Mouse (Mus musculus) liver, embryonic 13.5 days (tissue): ENCODE data around the gene Cacnb4. TPM values are rescaled to one million over a fixed set of nuclear protein-coding genes. Genes with fewer than 3 reads are reported as not detected.

Experiments
- ATAC-seq: fragments of 200-750 bp; cut with Nextera tagmentation; 2 replicates; pipeline ENCODE4 v1.8.0; 2017; ENCODE audit warnings: low read depth, mild to moderate bottlenecking, moderate number of reproducible peaks, moderate library complexity
- DNase-seq: peaks from one replicate; pipeline ENCODE4 v3.0.0; 2022
- H3K27ac ChIP-seq: fragments of 300-500 bp; sonication (generic); 2 replicates; pipeline ENCODE4 v1.5.1; 2015; ENCODE audit warnings: moderate library complexity, mild to moderate bottlenecking, inconsistent platforms
- H3K27me3 ChIP-seq: fragments of 300-500 bp; sonication (generic); 2 replicates; pipeline ENCODE4 v1.6.1; 2015; ENCODE audit warnings: mild to moderate bottlenecking, inconsistent platforms
- H3K36me3 ChIP-seq: fragments of 300-500 bp; sonication (generic); 2 replicates; pipeline ENCODE4 v1.6.1; 2015; ENCODE audit warnings: mild to moderate bottlenecking, inconsistent platforms
- H3K4me1 ChIP-seq: fragments of 300-500 bp; sonication (generic); replicated peaks from 2 replicates; pipeline ENCODE4 v1.6.1; 2015; ENCODE audit warnings: inconsistent platforms
- H3K4me2 ChIP-seq: fragments of 300-500 bp; sonication (generic); 2 replicates; pipeline ENCODE4 v1.6.1; 2015; ENCODE audit warnings: inconsistent platforms, mild to moderate bottlenecking, moderate library complexity
- H3K4me3 ChIP-seq: fragments of 300-500 bp; sonication (generic); replicated peaks from 2 replicates; pipeline ENCODE4 v1.5.1; 2015; ENCODE audit warnings: mild to moderate bottlenecking, inconsistent platforms
- H3K9ac ChIP-seq: fragments of 300-500 bp; sonication (generic); 2 replicates; pipeline ENCODE4 v1.6.1; 2015; ENCODE audit warnings: mild to moderate bottlenecking, inconsistent platforms
- H3K9me3 ChIP-seq: fragments of 300-500 bp; sonication (generic); replicated peaks from 2 replicates; pipeline ENCODE4 v1.6.1; 2016; ENCODE audit warnings: inconsistent platforms
- WGBS: fragments of 180-500 bp; shearing (Covaris S2); methylation state at CpG from one replicate; pipeline ENCODE4 v1.1.7; 2015; ENCODE audit not compliant: insufficient replicate concordance; 5-methylcytosine and 5-hydroxymethylcytosine counted together
- polyA plus RNA-seq: library from polyadenylated mRNA; unstranded; fragments of >200 nt; fragmentation: Nextera tagmentation; extraction: Ambion mirVana; gene quantifications from 2 replicates; pipeline ENCODE4 v1.2.1, GENCODE M21; 2015

Gene Cacnb4
- polyA plus RNA-seq, 1 experiment from 2014 or later = 0.50 TPM

DNA sequence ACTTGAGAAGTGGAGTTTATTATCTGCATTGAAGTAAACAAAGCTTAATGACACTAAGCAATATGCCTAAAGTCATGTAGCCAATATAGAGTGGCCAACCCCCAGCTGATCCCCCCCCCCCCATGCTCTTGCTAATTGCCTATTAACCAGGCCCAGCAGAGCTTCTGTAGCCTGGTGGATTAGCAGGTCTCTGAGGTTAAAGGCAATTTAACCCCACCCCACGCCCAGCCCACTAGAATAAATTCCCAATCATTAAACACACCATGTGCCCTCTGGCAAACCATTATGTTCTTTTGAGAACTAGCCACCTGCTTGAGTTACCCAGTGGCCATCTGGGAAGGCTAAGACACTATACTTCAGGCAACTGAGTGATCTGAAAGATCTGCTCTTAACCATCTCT is 186.8 kb downstream of the Cacnb4 start:
- Histone ChIP-seq H3K9ac (no peak overlapping the region), H3K36me3 (no peaks in the 10 kb centered on the region), H3K4me2 (no peak overlapping the region), H3K4me1 (no peaks in the 10 kb centered on the region), H3K27me3 (0 out of 2 replicates have a peak, but pooled peaks cover 3% of the 10 kb centered on the region), H3K4me3 (no peak overlapping the region), H3K27ac (no peak overlapping the region), H3K9me3 (no peaks in the 10 kb centered on the region)
- DNase-seq (no peak), ATAC-seq (no peak)
- 57% methylated on average over 1 of the region's 1 CpGs for WGBS

DNA sequence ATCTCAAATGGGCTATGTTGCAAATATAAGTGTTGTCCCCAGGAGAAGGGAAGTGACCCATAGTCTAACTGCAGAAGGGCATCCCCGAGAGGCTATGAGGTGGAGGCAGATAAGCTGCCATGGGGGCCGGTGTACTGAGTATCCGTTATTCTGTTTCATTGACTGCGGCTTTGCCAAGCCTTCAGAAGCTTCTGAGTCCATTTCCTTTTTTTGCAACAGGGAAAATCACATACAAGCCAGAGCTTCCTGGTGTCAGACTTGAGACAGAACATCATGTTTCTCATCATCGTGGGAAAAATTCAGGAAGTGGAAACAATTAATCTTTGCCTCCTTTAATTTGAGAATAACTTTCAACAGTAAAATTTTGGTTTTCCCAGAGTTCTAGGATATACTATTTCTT is 193.1 kb downstream of the Cacnb4 start:
- WGBS = 12% methylated on average over 5 of the region's 5 CpGs
- H3K27ac ChIP-seq = no peak overlapping the region
- ATAC-seq = no peak

DNA sequence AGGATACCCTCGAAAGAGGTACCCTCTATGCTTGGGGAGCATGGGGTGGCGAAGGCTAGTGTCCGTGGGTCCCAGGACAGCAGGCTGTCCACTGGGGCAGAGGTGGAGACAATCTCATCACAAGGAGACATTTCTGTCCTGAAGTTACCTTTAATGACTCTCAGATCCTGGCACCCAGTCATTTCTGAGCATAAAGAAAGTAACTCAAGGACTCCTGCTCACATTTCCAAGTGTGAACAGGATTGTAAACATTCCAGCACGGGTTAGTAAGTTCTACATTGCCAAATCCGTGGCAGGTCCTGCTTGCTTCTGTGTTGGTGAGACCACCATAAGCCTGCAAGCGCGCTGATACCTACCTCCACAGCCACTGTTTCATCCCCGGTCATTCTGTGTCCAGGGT is 196.2 kb downstream of the Cacnb4 start:
- peaks cover 8% of the 10 kb centered on the region; the same call in 1 of the 2 replicates for H3K4me1 ChIP-seq
- H3K4me2 ChIP-seq = no peak overlapping the region
- H3K9me3 ChIP-seq = no peaks in the 10 kb centered on the region
- no peak for ATAC-seq
- no peaks in the 10 kb centered on the region for H3K36me3 ChIP-seq
- 67% methylated on average over 8 of the region's 8 CpGs for WGBS
- H3K4me3 ChIP-seq = no peak overlapping the region
- H3K27ac ChIP-seq = no peak overlapping the region
- DNase-seq = no peak
- H3K9ac ChIP-seq = no peak overlapping the region
- H3K27me3 ChIP-seq = no peaks in the 10 kb centered on the region

More for the DNA sequence above, 193.1 kb downstream of the Cacnb4 start:
- DNase-seq = no peak
- no peaks in the 10 kb centered on the region for H3K9me3 ChIP-seq
- no peaks in the 10 kb centered on the region for H3K36me3 ChIP-seq
- no peak overlapping the region for H3K9ac ChIP-seq
- no peak overlapping the region for H3K4me2 ChIP-seq
- H3K4me1 ChIP-seq = no peaks in the 10 kb centered on the region
- H3K27me3 ChIP-seq = no peaks in the 10 kb centered on the region
- H3K4me3 ChIP-seq = no peak overlapping the region

DNA sequence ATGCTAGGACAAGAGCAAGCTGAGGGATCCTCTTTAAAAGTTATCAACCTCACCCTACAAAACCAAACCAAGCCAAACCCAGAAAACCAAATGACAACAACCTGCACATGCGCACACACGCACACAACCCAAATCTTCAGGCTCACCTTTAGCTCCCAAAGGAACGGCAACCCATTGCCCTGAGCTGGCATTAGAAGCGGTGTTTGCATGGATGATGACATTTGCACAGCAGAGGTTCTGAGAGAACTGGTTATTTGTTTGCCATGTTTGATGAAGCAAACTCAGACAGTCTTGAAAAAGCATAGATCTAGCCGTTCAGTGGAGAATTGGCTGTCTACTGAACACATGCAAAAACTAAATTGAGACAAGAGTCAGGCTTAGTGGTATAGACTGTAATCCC is 198.1 kb downstream of the Cacnb4 start:
- H3K9ac ChIP-seq = no peak overlapping the region
- no peak for DNase-seq
- 84% methylated on average over 5 of the region's 5 CpGs for WGBS
- H3K4me3 ChIP-seq = no peak overlapping the region
- H3K27me3 ChIP-seq = no peaks in the 10 kb centered on the region
- no peak for ATAC-seq
- no peak overlapping the region for H3K27ac ChIP-seq
- no peak overlapping the region for H3K4me2 ChIP-seq
- H3K9me3 ChIP-seq = no peaks in the 10 kb centered on the region
- H3K36me3 ChIP-seq = no peaks in the 10 kb centered on the region
- H3K4me1 ChIP-seq = peaks cover 8% of the 10 kb centered on the region; the same call in 1 of the 2 replicates

DNA sequence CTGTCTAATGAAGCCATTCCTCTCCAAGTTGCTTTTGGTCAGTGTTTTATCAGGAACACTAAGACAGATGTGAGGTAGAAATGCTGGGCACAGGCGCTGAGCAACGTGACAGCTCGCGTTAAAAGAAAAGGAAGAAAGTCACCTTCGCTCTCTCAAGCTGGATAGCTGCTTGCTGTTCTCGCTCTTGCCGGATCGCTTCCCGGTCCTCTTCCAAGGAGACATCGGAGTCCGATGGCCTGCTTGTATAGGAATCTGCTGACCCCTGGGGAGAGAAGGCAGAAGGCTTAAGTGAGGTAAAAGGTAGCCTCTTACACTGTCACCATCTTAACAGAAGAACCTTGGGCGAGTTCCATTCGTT is 199.1 kb downstream of the Cacnb4 start:
- no peak overlapping the region for H3K9ac ChIP-seq
- ATAC-seq = no peak

DNA sequence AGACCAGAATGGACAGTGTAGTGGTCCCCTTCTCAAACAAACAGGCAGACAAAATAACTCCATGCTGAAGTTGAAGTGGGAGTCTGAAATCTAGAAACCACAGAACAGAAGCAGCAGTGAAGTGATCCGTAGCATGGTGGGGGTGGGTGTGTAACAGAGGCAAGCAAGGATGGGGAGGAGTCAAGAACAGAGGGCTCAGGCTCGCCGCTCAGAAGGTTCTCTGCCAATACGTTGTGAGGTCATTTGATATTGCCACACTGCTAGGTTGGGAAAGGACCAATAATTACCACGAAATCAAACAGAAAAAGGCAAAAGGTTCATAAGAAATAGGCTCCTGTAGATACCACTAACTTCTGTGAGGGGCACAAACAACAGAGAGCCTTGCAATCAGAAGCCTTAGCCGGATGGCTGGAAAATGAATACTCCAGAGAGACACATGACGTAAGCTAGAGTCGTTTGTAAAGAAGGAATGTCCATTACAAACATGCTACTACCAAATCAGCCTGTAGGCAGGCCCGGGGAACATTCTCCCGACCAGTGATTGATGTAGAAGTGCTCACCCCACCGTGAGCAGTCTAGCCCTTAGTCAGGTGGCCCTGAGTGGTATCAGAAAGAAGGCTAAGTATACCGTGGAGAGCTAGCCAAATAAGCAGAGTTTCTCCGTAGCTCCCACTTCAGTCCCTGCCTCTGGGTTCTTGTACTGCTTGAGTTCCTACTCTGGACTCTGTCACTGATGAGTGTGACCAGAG is 199.7 kb downstream of the Cacnb4 start:
- H3K27me3 ChIP-seq = no peaks in the 10 kb centered on the region
- no peak overlapping the region for H3K4me2 ChIP-seq
- H3K27ac ChIP-seq = no peak overlapping the region
- no peak overlapping the region for H3K9ac ChIP-seq
- no peaks in the 10 kb centered on the region for H3K9me3 ChIP-seq
- WGBS = 55% methylated on average over 13 of the region's 13 CpGs
- DNase-seq (no peak), ATAC-seq (no peak)
- H3K4me3 ChIP-seq = no peak overlapping the region
- peaks cover 8% of the 10 kb centered on the region; the same call in 1 of the 2 replicates for H3K4me1 ChIP-seq
- H3K36me3 ChIP-seq = no peaks in the 10 kb centered on the region

More for the DNA sequence above, 199.1 kb downstream of the Cacnb4 start:
- H3K27me3 ChIP-seq = no peaks in the 10 kb centered on the region
- no peak overlapping the region for H3K4me3 ChIP-seq
- no peak for DNase-seq
- 86% methylated on average over 13 of the region's 13 CpGs for WGBS
- no peak overlapping the region for H3K4me2 ChIP-seq
- H3K4me1 ChIP-seq = peaks cover 8% of the 10 kb centered on the region; the same call in 1 of the 2 replicates
- no peaks in the 10 kb centered on the region for H3K9me3 ChIP-seq
- H3K36me3 ChIP-seq = no peaks in the 10 kb centered on the region
- H3K27ac ChIP-seq = no peak overlapping the region

DNA sequence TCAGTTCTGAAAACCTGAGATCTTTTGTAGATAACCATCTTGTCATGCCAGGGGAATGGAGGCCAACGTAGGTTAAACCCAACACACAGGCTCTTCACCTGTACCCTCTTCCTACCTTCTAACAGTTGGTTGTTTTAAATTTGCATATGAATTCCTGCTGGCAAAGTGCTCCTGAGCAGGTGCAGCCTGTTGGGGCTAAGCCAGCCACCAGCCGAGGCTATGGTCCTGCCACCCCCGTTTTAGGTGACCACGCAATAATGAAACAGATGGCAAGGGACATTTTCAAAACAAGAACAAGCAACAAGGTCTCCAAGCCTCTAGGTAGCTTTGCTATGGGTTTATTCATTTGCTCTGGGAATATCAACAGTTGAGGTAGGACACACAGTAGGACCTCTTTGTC is 200.8 kb downstream of the Cacnb4 start:
- 72% methylated on average over 4 of the region's 4 CpGs for WGBS
- H3K9ac ChIP-seq = no peak overlapping the region
- H3K4me1 ChIP-seq = peaks cover 8% of the 10 kb centered on the region; the same call in 1 of the 2 replicates
- no peak overlapping the region for H3K27ac ChIP-seq
- H3K27me3 ChIP-seq = no peaks in the 10 kb centered on the region
- DNase-seq = no peak
- H3K36me3 ChIP-seq = no peaks in the 10 kb centered on the region
- H3K4me2 ChIP-seq = no peak overlapping the region
- H3K4me3 ChIP-seq = no peak overlapping the region
- H3K9me3 ChIP-seq = no peaks in the 10 kb centered on the region
- ATAC-seq = no peak

DNA sequence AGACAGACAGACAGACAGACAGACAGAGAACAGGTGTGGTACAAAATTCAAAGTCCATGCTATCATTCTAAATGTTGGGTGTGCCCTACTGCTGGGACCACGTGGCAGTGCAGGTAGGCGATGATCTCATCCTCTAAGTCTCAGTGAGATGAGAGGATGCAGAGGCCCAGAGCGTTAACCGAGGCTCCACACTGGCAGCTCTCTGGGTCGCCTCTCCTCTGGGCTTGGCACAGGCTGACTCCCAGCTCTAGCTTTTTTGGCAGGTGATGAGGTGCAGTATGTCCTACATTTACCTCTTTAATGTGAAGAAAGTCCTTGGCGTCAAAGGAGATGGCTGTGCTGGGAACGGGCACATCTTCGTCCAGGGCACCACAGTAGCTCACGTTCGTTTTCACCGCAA is 202.1 kb downstream of the Cacnb4 start:
- Histone ChIP-seq H3K27me3 (no peaks in the 10 kb centered on the region), H3K27ac (no peak overlapping the region), H3K9me3 (no peaks in the 10 kb centered on the region), H3K9ac (no peak overlapping the region), H3K4me1 (peaks cover 8% of the 10 kb centered on the region; the same call in 1 of the 2 replicates), H3K4me2 (no peak overlapping the region), H3K36me3 (no peaks in the 10 kb centered on the region), H3K4me3 (no peak overlapping the region)
- 80% methylated on average over 11 of the region's 11 CpGs for WGBS
- ATAC-seq = no peak
- no peak for DNase-seq

DNA sequence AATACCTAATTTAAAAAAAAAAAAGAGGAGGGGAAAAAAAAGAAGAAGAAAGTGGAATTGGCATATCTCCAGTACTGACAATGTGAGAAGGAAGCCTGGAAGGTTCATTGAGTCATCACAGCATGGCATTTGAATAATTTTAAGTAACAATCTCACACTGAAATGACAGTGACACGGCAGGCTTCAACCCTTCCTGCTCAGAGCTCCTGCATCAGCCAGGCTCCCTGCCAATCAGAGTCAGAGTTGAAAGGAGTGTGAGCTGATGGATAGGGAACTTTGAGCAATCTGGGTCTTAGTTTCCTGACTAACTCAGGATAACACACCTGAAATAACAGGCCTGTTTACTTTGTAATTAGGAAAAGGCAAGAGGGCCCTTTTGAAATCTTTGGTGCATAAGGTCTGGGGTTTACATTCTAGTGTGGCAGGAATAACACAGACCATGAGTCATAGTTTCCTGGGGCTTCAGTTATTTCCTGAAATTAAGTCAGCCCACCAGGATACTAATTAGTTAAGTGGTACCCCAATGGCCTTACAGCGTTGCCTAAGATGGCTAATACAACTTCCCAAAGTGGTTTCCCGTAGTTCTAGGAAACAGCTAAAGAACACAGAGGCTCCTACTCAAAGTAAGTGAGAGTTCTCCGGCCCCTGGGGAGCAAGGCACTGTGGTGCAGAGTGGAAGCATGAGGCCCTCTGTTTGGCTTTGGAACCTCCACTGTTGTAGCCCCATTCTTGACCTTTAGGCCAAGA is 204.9 kb downstream of the Cacnb4 start:
- no peak overlapping the region for H3K27ac ChIP-seq
- no peak for ATAC-seq
- DNase-seq = no peak

DNA sequence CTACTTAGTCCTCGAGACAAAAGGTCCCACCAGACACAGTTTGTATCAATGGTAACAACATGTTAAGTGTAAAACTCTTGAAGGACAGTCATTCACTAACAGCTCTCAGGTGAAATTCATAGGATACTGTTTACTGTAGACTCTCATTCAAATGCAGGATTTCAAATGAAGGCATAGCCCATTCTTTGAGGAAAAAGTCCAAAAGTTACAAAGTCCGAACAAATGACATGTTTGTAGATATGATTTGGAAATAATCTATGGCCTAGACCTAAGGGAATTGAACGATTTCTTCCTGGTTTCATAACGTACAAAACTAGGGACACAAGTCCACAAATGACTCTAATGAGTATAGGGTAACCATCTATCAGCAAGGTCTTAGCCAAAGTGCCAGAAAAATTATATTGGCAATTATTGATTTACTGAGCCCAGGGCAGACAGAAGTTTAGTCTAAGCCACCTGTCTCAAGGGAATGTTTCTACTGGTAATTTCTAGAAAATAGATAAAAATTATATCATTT is 206.5 kb downstream of the Cacnb4 start:
- 65% methylated on average over 4 of the region's 4 CpGs for WGBS

More for the DNA sequence above, 204.9 kb downstream of the Cacnb4 start:
- H3K4me2 ChIP-seq = no peak overlapping the region
- H3K9me3 ChIP-seq = no peaks in the 10 kb centered on the region
- WGBS = 38% methylated on average over 4 of the region's 4 CpGs
- H3K36me3 ChIP-seq = no peaks in the 10 kb centered on the region
- H3K4me1 ChIP-seq = peaks cover 9% of the 10 kb centered on the region
- H3K27me3 ChIP-seq = no peaks in the 10 kb centered on the region
- no peak overlapping the region for H3K9ac ChIP-seq
- H3K4me3 ChIP-seq = no peak overlapping the region

DNA sequence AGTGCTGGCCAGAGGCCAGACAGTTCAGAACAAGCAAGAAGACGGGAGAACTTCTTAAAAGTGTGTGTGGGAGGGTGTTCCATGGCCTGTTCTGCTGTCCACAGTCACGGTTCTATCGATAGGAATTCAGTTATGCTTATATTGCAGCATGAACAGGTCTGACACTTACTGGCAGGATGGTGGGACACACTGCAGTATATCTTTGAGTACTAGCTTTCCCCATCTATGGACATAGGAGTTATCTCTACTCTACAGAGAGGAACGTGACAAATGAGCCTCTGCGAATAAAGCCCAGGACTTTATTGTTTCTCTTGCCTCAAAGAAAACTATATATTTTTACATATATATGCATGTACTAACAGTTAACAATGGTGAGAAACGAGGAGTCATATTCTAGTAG is 209.0 kb downstream of the Cacnb4 start:
- H3K4me2 ChIP-seq = no peak overlapping the region
- ATAC-seq (peak; percentile 70), DNase-seq (no peak)
- no peaks in the 10 kb centered on the region for H3K36me3 ChIP-seq
- no peaks in the 10 kb centered on the region for H3K27me3 ChIP-seq
- H3K9ac ChIP-seq = no peak overlapping the region
- H3K4me3 ChIP-seq = no peak overlapping the region
- H3K4me1 ChIP-seq = peaks cover 6% of the 10 kb centered on the region
- no peaks in the 10 kb centered on the region for H3K9me3 ChIP-seq
- 53% methylated on average over 6 of the region's 6 CpGs for WGBS
- H3K27ac ChIP-seq = no peak overlapping the region

More for the DNA sequence above, 206.5 kb downstream of the Cacnb4 start:
- no peak overlapping the region for H3K4me3 ChIP-seq
- H3K9me3 ChIP-seq = no peaks in the 10 kb centered on the region
- H3K27me3 ChIP-seq = no peaks in the 10 kb centered on the region
- no peak overlapping the region for H3K4me2 ChIP-seq
- no peak overlapping the region for H3K27ac ChIP-seq
- H3K9ac ChIP-seq = no peak overlapping the region
- DNase-seq (no peak), ATAC-seq (no peak)
- H3K36me3 ChIP-seq = no peaks in the 10 kb centered on the region
- peaks cover 6% of the 10 kb centered on the region for H3K4me1 ChIP-seq
